Mouse (Mus musculus): ENCODE data around the gene Sh3d19. TPM values are rescaled to one million over a fixed set of nuclear protein-coding genes. Genes with fewer than 3 reads are reported as not detected.

The Sh3d19 gene
- polyA plus RNA-seq, 1 experiment, result 44.2 TPM

- Histone ChIP-seq H3K27me3 (replicated peaks; ENCODE audit: control insufficient read depth, insufficient read depth, low read length) (no peaks in the 10 kb centered on the region), H3K36me3 (ENCODE audit: control insufficient read depth, insufficient read depth, low read length) (no peaks in the 10 kb centered on the region; the same call in 1 of the 2 replicates), H3K4me1 (ENCODE audit: control insufficient read depth, insufficient read depth, low read length) (no peaks in the 10 kb centered on the region; the same call in 1 of the 2 replicates), H3K4me3 (ENCODE audit: insufficient read depth, low read depth, low read length) (no peak overlapping the region), H3K27ac (ENCODE audit: insufficient read depth, low read depth, low read length) (peak overlapping the region; percentile 25)
- whole genome bisulfite sequencing, result 48% methylated on average over 3 of the region's 3 CpGs
- DNase-seq, result peak; percentile 61
- TF ChIP-seq POLR2A (IDR thresholded peaks at IDR 0.05; ENCODE audit: low read depth, low read length), result no peak
- no peak for TF ChIP-seq CTCF (conservative IDR thresholded peaks at IDR 0.05; ENCODE audit: insufficient read depth, insufficient read length, low read depth, low read length)
Measured at GRCm38 (mm10) chr3:86038648-86039047, 67.7 kb downstream of the Sh3d19 start.

- Histone ChIP-seq H3K4me3 (ENCODE audit: insufficient read depth, low read depth, low read length) (0 out of 2 replicates have a peak overlapping the region, but pooled peaks have one; percentile 11), H3K36me3 (ENCODE audit: control insufficient read depth, insufficient read depth, low read length) (no peaks in the 10 kb centered on the region; the same call in 1 of the 2 replicates), H3K4me1 (ENCODE audit: control insufficient read depth, insufficient read depth, low read length) (no peaks in the 10 kb centered on the region; the same call in 1 of the 2 replicates), H3K27ac (ENCODE audit: insufficient read depth, low read depth, low read length) (peak overlapping the region; percentile 63; the same call in 1 of the 2 replicates), H3K27me3 (replicated peaks; ENCODE audit: control insufficient read depth, insufficient read depth, low read length) (no peaks in the 10 kb centered on the region)
- TF ChIP-seq POLR2A (IDR thresholded peaks at IDR 0.05; ENCODE audit: low read depth, low read length), result no peak
- TF ChIP-seq CTCF (conservative IDR thresholded peaks at IDR 0.05; ENCODE audit: insufficient read depth, insufficient read length, low read depth, low read length), result no peak
- DNase-seq, result peak; percentile 45
- 61% methylated on average over 14 of the region's 14 CpGs for WGBS
Measured at GRCm38 (mm10) chr3:86040286-86041201, 69.6 kb downstream of the Sh3d19 start.

GRCm38 (mm10) chr3:86047686-86048408 lies 76.9 kb downstream of the Sh3d19 start:
- Histone ChIP-seq H3K4me1 (ENCODE audit: control insufficient read depth, insufficient read depth, low read length) (no peaks in the 10 kb centered on the region), H3K36me3 (ENCODE audit: control insufficient read depth, insufficient read depth, low read length) (no peaks in the 10 kb centered on the region; the same call in 1 of the 2 replicates), H3K27me3 (replicated peaks; ENCODE audit: control insufficient read depth, insufficient read depth, low read length) (no peaks in the 10 kb centered on the region), H3K4me3 (ENCODE audit: insufficient read depth, low read depth, low read length) (no peak overlapping the region), H3K27ac (ENCODE audit: insufficient read depth, low read depth, low read length) (no peak overlapping the region)
- no peak for TF ChIP-seq CTCF (conservative IDR thresholded peaks at IDR 0.05; ENCODE audit: insufficient read depth, insufficient read length, low read depth, low read length)
- TF ChIP-seq POLR2A (IDR thresholded peaks at IDR 0.05; ENCODE audit: low read depth, low read length), result no peak
- WGBS, result 97% methylated on average over 9 of the region's 9 CpGs
- DNase-seq, result no peak

GRCm38 (mm10) chr3:86049041-86049440 lies 78.1 kb downstream of the Sh3d19 start:
- no peak overlapping the region for H3K4me3 ChIP-seq (ENCODE audit: insufficient read depth, low read depth, low read length)
- no peak for DNase-seq
- no peaks in the 10 kb centered on the region for H3K27me3 ChIP-seq (replicated peaks; ENCODE audit: control insufficient read depth, insufficient read depth, low read length)
- no peaks in the 10 kb centered on the region for H3K4me1 ChIP-seq (ENCODE audit: control insufficient read depth, insufficient read depth, low read length)
- 92% methylated on average over 2 of the region's 2 CpGs for WGBS
- H3K36me3 ChIP-seq (ENCODE audit: control insufficient read depth, insufficient read depth, low read length), result no peaks in the 10 kb centered on the region; the same call in 1 of the 2 replicates
- no peak overlapping the region for H3K27ac ChIP-seq (ENCODE audit: insufficient read depth, low read depth, low read length)
- TF ChIP-seq CTCF (conservative IDR thresholded peaks at IDR 0.05; ENCODE audit: insufficient read depth, insufficient read length, low read depth, low read length) (no peak), POLR2A (IDR thresholded peaks at IDR 0.05; ENCODE audit: low read depth, low read length) (no peak)

- DNase-seq, result peak; percentile 94
- 29% methylated on average over 4 of the region's 4 CpGs for WGBS
- TF ChIP-seq POLR2A (IDR thresholded peaks at IDR 0.05; ENCODE audit: low read depth, low read length), result no peak
- no peak for TF ChIP-seq CTCF (conservative IDR thresholded peaks at IDR 0.05; ENCODE audit: insufficient read depth, insufficient read length, low read depth, low read length)
- peaks cover 17% of the 10 kb centered on the region for H3K4me1 ChIP-seq (ENCODE audit: control insufficient read depth, insufficient read depth, low read length)
- H3K36me3 ChIP-seq (ENCODE audit: control insufficient read depth, insufficient read depth, low read length), result no peaks in the 10 kb centered on the region
- no peaks in the 10 kb centered on the region for H3K27me3 ChIP-seq (replicated peaks; ENCODE audit: control insufficient read depth, insufficient read depth, low read length)
- H3K4me3 ChIP-seq (ENCODE audit: insufficient read depth, low read depth, low read length), result no peak overlapping the region
- H3K27ac ChIP-seq (ENCODE audit: insufficient read depth, low read depth, low read length), result peak overlapping the region; percentile 85; the same call in 1 of the 2 replicates
Measured at GRCm38 (mm10) chr3:86056678-86057077, 85.8 kb downstream of the Sh3d19 start.

- no peaks in the 10 kb centered on the region for H3K27me3 ChIP-seq (replicated peaks; ENCODE audit: control insufficient read depth, insufficient read depth, low read length)
- H3K27ac ChIP-seq (ENCODE audit: insufficient read depth, low read depth, low read length), result no peak overlapping the region
- H3K4me1 ChIP-seq (ENCODE audit: control insufficient read depth, insufficient read depth, low read length), result peaks cover 17% of the 10 kb centered on the region
- TF ChIP-seq POLR2A (IDR thresholded peaks at IDR 0.05; ENCODE audit: low read depth, low read length) (no peak), CTCF (conservative IDR thresholded peaks at IDR 0.05; ENCODE audit: insufficient read depth, insufficient read length, low read depth, low read length) (no peak)
- no peak for DNase-seq
- no peak overlapping the region for H3K4me3 ChIP-seq (ENCODE audit: insufficient read depth, low read depth, low read length)
- H3K36me3 ChIP-seq (ENCODE audit: control insufficient read depth, insufficient read depth, low read length), result no peaks in the 10 kb centered on the region
- WGBS, result 64% methylated on average over 6 of the region's 6 CpGs
Measured at GRCm38 (mm10) chr3:86057436-86058095, 86.7 kb downstream of the Sh3d19 start.

All from kidney, adult 2 months (tissue).